Mouse (Mus musculus) testis, adult 2 months (tissue): Measurements from ENCODE around the gene Mtmr3.

Experiments used
- CTCF ChIP-seq: fragments of 200-500 bp; IDR thresholded peaks from 2 replicates; pipeline ENCODE4 v1.5.1; 2012; ENCODE audit warnings: low read depth, mild to moderate bottlenecking, inconsistent platforms, low read length, moderate library complexity; ENCODE audit not compliant: control insufficient read depth, insufficient read depth, insufficient replicate concordance
- POLR2A ChIP-seq: fragments of 200-500 bp; IDR thresholded peaks from 2 replicates; pipeline ENCODE4 v1.6.1; 2012; ENCODE audit warnings: low read depth, mild to moderate bottlenecking, inconsistent platforms, low read length, moderate library complexity; ENCODE audit not compliant: control insufficient read depth

GRCm38 (mm10) chr11:4440978-4441377 lies 153.7 kb downstream of the Mtmr3 start, which contains the start of gene Hormad2:
- no peak for TF ChIP-seq CTCF
- TF ChIP-seq POLR2A, result peak; percentile 89
